Comparison of ENCODE assay signal across 9 mouse cellular contexts in the genomic region with DNA sequence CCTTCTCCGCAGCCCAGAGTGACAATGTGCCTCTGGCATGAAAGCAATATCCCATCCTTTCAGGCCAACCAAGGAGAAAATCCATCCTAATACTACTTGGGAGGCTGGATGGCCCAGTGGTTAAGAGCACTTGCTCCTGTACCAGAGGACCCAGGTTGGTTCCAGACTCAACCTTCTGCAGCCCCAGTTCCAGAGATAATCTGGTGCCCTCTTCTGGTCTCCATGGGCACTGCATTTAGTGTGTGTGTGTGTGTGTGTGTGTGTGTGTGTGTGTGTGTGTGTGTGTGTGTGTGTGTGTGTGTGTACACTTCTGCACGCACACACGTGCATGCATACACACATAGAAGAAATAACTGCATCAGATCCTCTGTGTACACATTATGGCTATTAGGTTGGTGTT. TPM values are rescaled to one million over a fixed set of nuclear protein-coding genes. Genes with fewer than 3 reads are reported as not detected.
DNase-seq lines count a peak whose midpoint lies in the region; TF ChIP-seq lines count a peak whose summit lies in the region.
"Had no signal": no experiment of that assay in that cellular context is flagged by ENCODE, and none has a peak within 500 bp of the region (broad histone marks: within the 10 kb centered on the region; RNA-seq: fewer than 3 reads in every experiment).

No protein-coding gene starts in this region.

- WGBS in liver, adult 2 months, result 78% methylated on average over 2 of the region's 3 CpGs

- no peak overlapping the region for H3K9ac ChIP-seq in liver, adult 2 months (ENCODE audit: low read depth, low read length)
- H3K9ac ChIP-seq: heart, embryonic 13.5 days; midbrain, embryonic 12.5 days had no signal

- H3K36me3 ChIP-seq in liver, adult 2 months (ENCODE audit: control insufficient read depth, insufficient read depth, low read length), result peaks cover 24% of the 10 kb centered on the region

- TF ChIP-seq CTCF in bone marrow macrophage, adult 2 months (IDR thresholded peaks at IDR 0.05; ENCODE audit: low read depth, low read length), result peak; percentile 63
- TF ChIP-seq CTCF in liver, adult 2 months (IDR thresholded peaks at IDR 0.05; ENCODE audit: low read depth, low read length), result peak; percentile 62

- no peak overlapping the region for H3K27ac ChIP-seq in bone marrow macrophage, adult 2 months (ENCODE audit: insufficient read depth, low read depth, low read length)
- H3K27ac ChIP-seq in liver, adult 2 months (replicated peaks; ENCODE audit: insufficient read depth, low read depth, low read length), result no peak overlapping the region
- H3K27ac ChIP-seq: heart, embryonic 13.5 days; midbrain, embryonic 12.5 days had no signal

- peak; percentile 10 to 36 for DNase-seq in left cerebral cortex, adult 18-20 months (ENCODE audit: low spot score in 2 of 2)
- DNase-seq in left cerebral cortex, postnatal 36 days (ENCODE audit: low spot score in 2 of 2), result no peak
- DNase-seq in ES-CJ7 (ENCODE audit: low read depth, low spot score), result peak; percentile 64
- DNase-seq in liver, adult 2 months (ENCODE audit: extremely low read depth, low read depth, low spot score), result peak; percentile 61
- DNase-seq in spleen, postnatal 36 days (ENCODE audit: low spot score in 2 of 2), result peak; percentile 24 to 50
- no peak for DNase-seq in right cerebral cortex, adult 2 months (ENCODE audit: low spot score in 2 of 2)

- intact Hi-C loops in left cerebral cortex, postnatal 36 days (cut with DNase I), result no loop called here

- H3K79me2 ChIP-seq in liver, adult 2 months (ENCODE audit: control insufficient read depth, insufficient read depth, low read length), result no peaks in the 10 kb centered on the region

- peaks cover 20% of the 10 kb centered on the region for H3K4me1 ChIP-seq in bone marrow macrophage, adult 2 months (ENCODE audit: control insufficient read depth, insufficient read depth, low read length)
- H3K4me1 ChIP-seq in liver, adult 2 months (ENCODE audit: control insufficient read depth, insufficient read depth, low read length), result peaks cover 11% of the 10 kb centered on the region; the same call in 1 of the 2 replicates
- H3K4me1 ChIP-seq: heart, embryonic 13.5 days; midbrain, embryonic 12.5 days had no signal

- no peaks in the 10 kb centered on the region for H3K27me3 ChIP-seq in liver, adult 2 months (ENCODE audit: control insufficient read depth, insufficient read depth, low read length)
- H3K27me3 ChIP-seq: heart, embryonic 13.5 days; midbrain, embryonic 12.5 days had no signal

- H3K4me3 ChIP-seq in bone marrow macrophage, adult 2 months (ENCODE audit: insufficient read depth, low read length), result no peak overlapping the region
- no peak overlapping the region for H3K4me3 ChIP-seq in liver, adult 2 months (ENCODE audit: insufficient read depth, low read depth, low read length)
- H3K4me3 ChIP-seq: heart, embryonic 13.5 days; midbrain, embryonic 12.5 days had no signal

- no peak for TF ChIP-seq POLR2A in bone marrow macrophage, adult 2 months (IDR thresholded peaks at IDR 0.05; ENCODE audit: borderline replicate concordance, low read depth, low read length)
- TF ChIP-seq POLR2A in liver, adult 2 months (IDR thresholded peaks at IDR 0.05; ENCODE audit: extremely low read depth, insufficient read depth, low read length), result no peak

RNA-seq across cellular contexts. Expression of gene Sdhd, which starts 10.1 kb away (rescaled TPM):
- 100 to 1,000 TPM; 104 to 118 TPM for total RNA-seq in left cerebral cortex, adult 18-20 months (2021)
- total RNA-seq in left cerebral cortex, postnatal 36 days (2021), result 100 to 1,000 TPM; 105 to 110 TPM
- polyA plus RNA-seq in bone marrow macrophage, adult 2 months (2012; ENCODE audit: insufficient read depth, insufficient read length, missing spikeins), result 133 and 155 TPM in 2 replicates
- total RNA-seq in liver, adult 2 months (2014; rRNA removed), result 339 and 354 TPM in 2 replicates
- polyA plus RNA-seq in liver, adult 2 months (2012; rRNA removed), result 363 and 441 TPM in 2 replicates

RNA-seq across cellular contexts. Expression of gene Timm8b, which starts 10.2 kb away (rescaled TPM):
- 100 to 1,000 TPM; 210 to 212 TPM for total RNA-seq in left cerebral cortex, adult 18-20 months (2021)
- 100 to 1,000 TPM; 218 to 255 TPM for total RNA-seq in left cerebral cortex, postnatal 36 days (2021)
- polyA plus RNA-seq in bone marrow macrophage, adult 2 months (2012; ENCODE audit: insufficient read depth, insufficient read length, missing spikeins), result 56.0 and 61.1 TPM in 2 replicates
- total RNA-seq in liver, adult 2 months (2014; rRNA removed), result 179 and 215 TPM in 2 replicates
- polyA plus RNA-seq in liver, adult 2 months (2012; rRNA removed), result 63.0 and 81.3 TPM in 2 replicates

RNA-seq across cellular contexts. Expression of gene Pih1d2, which starts 23.6 kb away (rescaled TPM):
- 1 to 10 TPM; 2.6 to 4.1 TPM for total RNA-seq in left cerebral cortex, adult 18-20 months (2021)
- total RNA-seq in left cerebral cortex, postnatal 36 days (2021), result 1 to 10 TPM; 3.1 to 3.7 TPM
- 0.55 TPM in 1 of 2 replicates, not detected in the other for polyA plus RNA-seq in bone marrow macrophage, adult 2 months (2012; ENCODE audit: insufficient read depth, insufficient read length, missing spikeins)
- total RNA-seq in liver, adult 2 months (2014; rRNA removed), result 0.74 and 1.0 TPM in 2 replicates
- polyA plus RNA-seq in liver, adult 2 months (2012; rRNA removed), result 0.24 and 0.47 TPM in 2 replicates

RNA-seq across cellular contexts. Expression of gene Nkapd1, which starts 23.7 kb away (rescaled TPM):
- 10 to 100 TPM; 16.5 to 21.5 TPM for total RNA-seq in left cerebral cortex, adult 18-20 months (2021)
- 10 to 100 TPM; 23.0 to 25.3 TPM for total RNA-seq in left cerebral cortex, postnatal 36 days (2021)
- 14.4 and 19.0 TPM in 2 replicates for polyA plus RNA-seq in bone marrow macrophage, adult 2 months (2012; ENCODE audit: insufficient read depth, insufficient read length, missing spikeins)
- 4.0 and 5.8 TPM in 2 replicates for total RNA-seq in liver, adult 2 months (2014; rRNA removed)
- polyA plus RNA-seq in liver, adult 2 months (2012; rRNA removed), result 2.6 and 2.8 TPM in 2 replicates

RNA-seq across cellular contexts. Expression of gene Tex12, which starts 32.4 kb away (rescaled TPM):
- total RNA-seq in left cerebral cortex, adult 18-20 months (2021), result not detected
- not detected for total RNA-seq in left cerebral cortex, postnatal 36 days (2021)
- not detected in 2 replicates for polyA plus RNA-seq in bone marrow macrophage, adult 2 months (2012; ENCODE audit: insufficient read depth, insufficient read length, missing spikeins)
- total RNA-seq in liver, adult 2 months (2014; rRNA removed), result 0.20 and 0.55 TPM in 2 replicates
- 0.16 TPM in 1 of 2 replicates, not detected in the other for polyA plus RNA-seq in liver, adult 2 months (2012; rRNA removed)
- polyA plus RNA-seq: heart, embryonic 13.5 days had no signal

Comparison
In these comparisons a context has a peak if more than half of its experiments do, and no peak if none do; other contexts are left out.
1. DNase-seq: peak in left cerebral cortex, adult 18-20 months (2 of 2), ES-CJ7 (single experiment), liver, adult 2 months (single experiment) and spleen, postnatal 36 days (2 of 2); none in left cerebral cortex, postnatal 36 days (0 of 2) and right cerebral cortex, adult 2 months (0 of 2).